9 mouse cellular contexts compared by ENCODE assay signal in genomic region chr7:25275555-25276298, GRCm38 (mm10). TPM values are rescaled to one million over a fixed set of nuclear protein-coding genes. Genes with fewer than 3 reads are reported as not detected.
DNase-seq lines count a peak whose midpoint lies in the region; ATAC-seq and TF ChIP-seq lines count a peak whose summit lies in the region.
"Had no signal": no experiment of that assay in that cellular context is flagged by ENCODE, and none has a peak within 500 bp of the region (broad histone marks: within the 10 kb centered on the region; RNA-seq: fewer than 3 reads in every experiment).

No protein-coding gene starts in this region.

- H3K27me3 ChIP-seq in E14TG2a.4 (ENCODE audit: insufficient read depth, low read length): peaks cover 21% of the 10 kb centered on the region
- H3K27me3 ChIP-seq in forebrain, embryonic 16.5 days (replicated peaks; ENCODE audit: control insufficient read depth, insufficient read depth, low read length): no peaks in the 10 kb centered on the region
- H3K27me3 ChIP-seq in liver, embryonic 14.5 days (ENCODE audit: control insufficient read depth, insufficient read depth, low read length): no peaks in the 10 kb centered on the region

- WGBS in forebrain, embryonic 16.5 days: 58% methylated on average over 9 of the region's 9 CpGs
- WGBS in liver, embryonic 14.5 days (ENCODE audit: insufficient replicate concordance): 65% methylated on average over 9 of the region's 9 CpGs

- no peak overlapping the region for H3K27ac ChIP-seq in forebrain, embryonic 16.5 days (ENCODE audit: low read length)
- peak overlapping the region; percentile 52 for H3K27ac ChIP-seq in liver, embryonic 14.5 days
- no peak overlapping the region; the same call in 1 of the 2 replicates for H3K27ac ChIP-seq in left cerebral cortex, adult 2 months

- peaks cover 30% of the 10 kb centered on the region for H3K36me3 ChIP-seq in E14TG2a.4 (ENCODE audit: insufficient read depth, low read length)
- peaks cover 7% of the 10 kb centered on the region for H3K36me3 ChIP-seq in forebrain, embryonic 16.5 days (ENCODE audit: control insufficient read depth, insufficient read depth)
- H3K36me3 ChIP-seq in liver, embryonic 14.5 days (replicated peaks; ENCODE audit: control insufficient read depth, insufficient read depth, low read depth): peaks cover 2% of the 10 kb centered on the region; the same call in 1 of the 2 replicates

- peak overlapping the region; percentile 57 for H3K4me3 ChIP-seq in E14TG2a.4 (replicated peaks; ENCODE audit: low read length)
- no peak overlapping the region for H3K4me3 ChIP-seq in forebrain, embryonic 16.5 days (replicated peaks; ENCODE audit: low read length)
- H3K4me3 ChIP-seq in liver, embryonic 14.5 days (ENCODE audit: insufficient read depth in 1 of 2, low read depth in 2 of 2, low read length in 2 of 2): no peak overlapping the region
- no peak overlapping the region for H3K4me3 ChIP-seq in left cerebral cortex, adult 2 months

- TF ChIP-seq EP300 in liver, embryonic 14.5 days (IDR thresholded peaks at IDR 0.05; ENCODE audit: low read depth): no peak

- intact Hi-C loops in gastrocnemius, postnatal 14 days (cut with DNase I; ENCODE audit: low total_unique reads): loop anchor here (5.0 kb wide), 1 partner anchor 33 kb away; no protein-coding TSS in a partner anchor
- intact Hi-C loops in left cerebral cortex, adult 2 months (cut with DNase I): no loop called here

- no peak for TF ChIP-seq CTCF in E14TG2a.4 (conservative IDR thresholded peaks at IDR 0.05; ENCODE audit: low read length)
- TF ChIP-seq CTCF in liver, embryonic 14.5 days (IDR thresholded peaks at IDR 0.05; ENCODE audit: low read depth): no peak
- TF ChIP-seq CTCF in left cerebral cortex, adult 2 months (IDR thresholded peaks at IDR 0.05): no peak

- ATAC-seq in forebrain, embryonic 16.5 days: no peak
- no peak for ATAC-seq in liver, embryonic 14.5 days (ENCODE audit: insufficient read depth)

- 0 out of 2 replicates have a peak overlapping the region, but pooled peaks have one; percentile 2 for H3K9ac ChIP-seq in forebrain, embryonic 16.5 days (replicated peaks; ENCODE audit: low read depth, low read length)
- 0 out of 2 replicates have a peak overlapping the region, but pooled peaks have one; percentile 20 for H3K9ac ChIP-seq in liver, embryonic 14.5 days (replicated peaks)

- peak; percentile 52 for DNase-seq in cerebellum, adult 9-11 months
- no peak for DNase-seq in cerebellum, postnatal 25 days
- no peak for DNase-seq in liver, embryonic 14.5 days (ENCODE audit: low read depth in 3 of 3, low spot score in 3 of 3)
- DNase-seq in spleen, adult 12 weeks (ENCODE audit: low spot score): no peak
- no peak for DNase-seq in gastrocnemius, postnatal 14 days
- no peak for DNase-seq in left cerebral cortex, adult 2 months (ENCODE audit: extremely low spot score in 1 of 2, low spot score in 2 of 2)

- H3K4me2 ChIP-seq in forebrain, embryonic 16.5 days (ENCODE audit: low read length): no peak overlapping the region
- no peak overlapping the region; the same call in 1 of the 2 replicates for H3K4me2 ChIP-seq in liver, embryonic 14.5 days (ENCODE audit: low read depth)

- no peaks in the 10 kb centered on the region for H3K9me3 ChIP-seq in E14TG2a.4 (ENCODE audit: low read length)
- H3K9me3 ChIP-seq in forebrain, embryonic 16.5 days (ENCODE audit: control insufficient read depth, low read length): no peaks in the 10 kb centered on the region
- H3K9me3 ChIP-seq in liver, embryonic 14.5 days (ENCODE audit: control insufficient read depth, low read length): no peaks in the 10 kb centered on the region

- H3K4me1 ChIP-seq in E14TG2a.4 (replicated peaks; ENCODE audit: low read depth, low read length): peaks cover 86% of the 10 kb centered on the region
- peaks cover 43% of the 10 kb centered on the region for H3K4me1 ChIP-seq in forebrain, embryonic 16.5 days (replicated peaks; ENCODE audit: control insufficient read depth, insufficient read depth, low read length)
- peaks cover 57 to 61% of the 10 kb centered on the region in 2 experiments for H3K4me1 ChIP-seq in liver, embryonic 14.5 days (replicated peaks; ENCODE audit: control insufficient read depth in 2 of 2, insufficient read depth in 2 of 2, low read length in 1 of 2)

RNA-seq across cellular contexts. Expression of gene Cic, which starts 8.2 kb away (rescaled TPM):
- 42.2 and 48.0 TPM in 2 replicates for polyA plus RNA-seq in forebrain, embryonic 16.5 days (2015; fragmentation: Nextera tagmentation; extraction: Ambion mirVana)
- polyA plus RNA-seq in liver, embryonic 14.5 days (2012; rRNA removed): 14.0 and 14.8 TPM in 2 replicates
- polyA plus RNA-seq in liver, embryonic 14.5 days (2014; fragmentation: Nextera tagmentation; extraction: Ambion mirVana): 9.7 and 12.3 TPM in 2 replicates
- total RNA-seq in gastrocnemius, postnatal 14 days (2021): 10 to 100 TPM; 38.2 to 44.1 TPM
- 100 to 1,000 TPM; 215 to 228 TPM for total RNA-seq in left cerebral cortex, adult 2 months (2021)

RNA-seq across cellular contexts. Expression of gene Pafah1b3, which starts 22.1 kb away (rescaled TPM):
- 499 and 556 TPM in 2 replicates for polyA plus RNA-seq in forebrain, embryonic 16.5 days (2015; fragmentation: Nextera tagmentation; extraction: Ambion mirVana)
- 26.2 and 29.4 TPM in 2 replicates for polyA plus RNA-seq in liver, embryonic 14.5 days (2012; rRNA removed)
- 24.3 and 29.8 TPM in 2 replicates for polyA plus RNA-seq in liver, embryonic 14.5 days (2014; fragmentation: Nextera tagmentation; extraction: Ambion mirVana)
- total RNA-seq in gastrocnemius, postnatal 14 days (2021): 1 to 10 TPM; 3.0 to 4.5 TPM
- 10 to 100 TPM; 27.9 to 34.2 TPM for total RNA-seq in left cerebral cortex, adult 2 months (2021)

RNA-seq across cellular contexts. Expression of gene Erf, which starts 25.2 kb away (rescaled TPM):
- polyA plus RNA-seq in forebrain, embryonic 16.5 days (2015; fragmentation: Nextera tagmentation; extraction: Ambion mirVana): 4.8 and 5.3 TPM in 2 replicates
- polyA plus RNA-seq in liver, embryonic 14.5 days (2012; rRNA removed): 8.5 and 9.8 TPM in 2 replicates
- polyA plus RNA-seq in liver, embryonic 14.5 days (2014; fragmentation: Nextera tagmentation; extraction: Ambion mirVana): 5.1 and 5.3 TPM in 2 replicates
- total RNA-seq in gastrocnemius, postnatal 14 days (2021): 10 to 100 TPM in 1 of 2 experiments, 1 to 10 TPM in 1; 9.8 to 11.8 TPM
- 10 to 100 TPM; 61.5 to 68.2 TPM for total RNA-seq in left cerebral cortex, adult 2 months (2021)

RNA-seq across cellular contexts. Expression of gene Prr19, which starts 25.5 kb away (rescaled TPM):
- polyA plus RNA-seq in forebrain, embryonic 16.5 days (2015; fragmentation: Nextera tagmentation; extraction: Ambion mirVana): 1.4 and 2.2 TPM in 2 replicates
- polyA plus RNA-seq in liver, embryonic 14.5 days (2012; rRNA removed): 0.03 and 0.04 TPM in 2 replicates
- polyA plus RNA-seq in liver, embryonic 14.5 days (2014; fragmentation: Nextera tagmentation; extraction: Ambion mirVana): not detected in 2 replicates
- not detected for total RNA-seq in gastrocnemius, postnatal 14 days (2021)
- total RNA-seq in left cerebral cortex, adult 2 months (2021): under 1 TPM in 1 of 2 experiments, not detected in 1; 0.27 TPM
- polyA plus RNA-seq: large intestine, adult 2 months had no signal

RNA-seq across cellular contexts. Expression of gene Tmem145, which starts 30.2 kb away (rescaled TPM):
- polyA plus RNA-seq in forebrain, embryonic 16.5 days (2015; fragmentation: Nextera tagmentation; extraction: Ambion mirVana): 24.5 and 41.2 TPM in 2 replicates
- 0.23 TPM in 1 of 2 replicates, not detected in the other for polyA plus RNA-seq in liver, embryonic 14.5 days (2012; rRNA removed)
- not detected in 2 replicates for polyA plus RNA-seq in liver, embryonic 14.5 days (2014; fragmentation: Nextera tagmentation; extraction: Ambion mirVana)
- total RNA-seq in gastrocnemius, postnatal 14 days (2021): not detected
- 10 to 100 TPM; 51.8 to 59.3 TPM for total RNA-seq in left cerebral cortex, adult 2 months (2021)

Comparison
In these comparisons a context has a peak if more than half of its experiments do, and no peak if none do; other contexts are left out.
1. RNA of gene Cic, which starts 8.2 kb away (total RNA-seq): 215 to 228 TPM in left cerebral cortex, adult 2 months; 38.2 to 44.1 TPM in gastrocnemius, postnatal 14 days; every median in the first group is over 4 times any median in the second.
2. RNA of gene Pafah1b3, which starts 22.1 kb away (total RNA-seq): 27.9 to 34.2 TPM in left cerebral cortex, adult 2 months; 3.0 to 4.5 TPM in gastrocnemius, postnatal 14 days; every median in the first group is over 4 times any median in the second.
3. RNA of gene Erf, which starts 25.2 kb away (total RNA-seq): 61.5 to 68.2 TPM in left cerebral cortex, adult 2 months; 9.8 to 11.8 TPM in gastrocnemius, postnatal 14 days; every median in the first group is over 4 times any median in the second.